Mouse (Mus musculus) small intestine, adult 2 months (tissue): ENCODE measurements around the gene Cdh10.

ENCODE experiments used
- CTCF ChIP-seq: fragments of 200-500 bp; IDR thresholded peaks from 2 replicates; pipeline ENCODE4 v1.5.1; 2012; ENCODE audit warnings: low read depth, mild to moderate bottlenecking, control low read depth, inconsistent platforms, low read length, moderate library complexity, mixed read lengths; ENCODE audit not compliant: insufficient replicate concordance, insufficient read length; ENCODE audit errors: extremely low read depth
- POLR2A ChIP-seq: fragments of 200-500 bp; IDR thresholded peaks from 2 replicates; pipeline ENCODE4 v1.6.1; 2012; ENCODE audit warnings: low read depth, mild to moderate bottlenecking, control low read depth, inconsistent platforms, low read length, moderate library complexity

DNA sequence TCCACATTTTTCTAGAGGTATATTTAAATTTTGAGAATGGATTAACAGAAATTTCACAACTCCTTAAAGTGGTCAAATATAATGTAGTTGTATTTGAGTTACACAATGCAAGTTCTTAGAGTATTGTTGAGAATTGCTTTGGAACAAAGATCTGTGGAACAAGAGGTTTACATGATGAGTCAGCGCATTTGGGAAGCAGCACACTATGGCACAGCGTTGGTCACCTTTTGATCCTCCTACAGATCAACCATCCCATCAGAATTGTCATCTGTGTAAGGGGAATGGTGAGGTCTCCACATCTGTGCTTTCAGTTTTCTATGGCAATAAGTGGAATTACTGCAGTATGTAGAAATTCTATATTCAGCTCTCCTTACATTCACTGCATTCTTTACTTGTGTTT lies 108.2 kb downstream of the Cdh10 start:
- TF ChIP-seq CTCF: no peak
- TF ChIP-seq POLR2A: no peak
